Mouse (Mus musculus): ENCODE measurements around the gene Tbck.

DNA sequence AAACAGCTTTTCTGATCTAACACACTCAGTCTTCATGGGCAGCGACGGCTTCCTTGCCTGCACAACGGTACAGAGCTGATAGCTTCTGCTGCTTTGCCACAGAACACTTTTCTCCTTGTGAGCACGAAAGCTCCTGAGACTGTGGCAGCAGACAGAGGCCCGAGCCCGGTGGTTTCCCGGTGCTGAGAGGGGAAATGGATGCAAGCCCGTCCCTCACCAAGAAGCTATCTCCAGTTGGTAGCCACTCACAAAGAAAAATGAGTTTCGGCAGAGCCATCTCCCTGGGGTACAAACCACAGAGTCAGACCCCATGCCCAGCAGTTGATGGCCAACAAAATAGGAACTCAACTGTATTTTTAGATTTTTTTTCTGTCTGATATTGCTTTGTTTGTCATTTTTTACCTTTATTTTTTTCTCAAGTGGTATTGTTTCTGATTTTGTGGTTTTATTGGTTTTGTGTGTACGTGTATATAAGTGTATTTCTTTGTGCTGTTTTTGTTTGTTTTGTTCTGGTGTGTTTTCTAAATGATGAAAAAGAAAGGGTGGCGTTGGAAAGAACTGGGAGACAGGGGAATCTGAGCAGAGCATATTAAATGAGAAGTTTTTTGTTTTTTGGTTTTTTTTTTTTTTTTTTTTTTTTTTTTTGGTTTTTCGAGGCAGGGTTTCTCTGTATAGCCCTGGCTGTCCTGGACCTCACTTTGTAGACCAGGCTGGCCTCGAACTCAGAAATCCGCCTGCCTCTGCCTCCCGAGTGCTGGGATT, 154.9 kb downstream of the Tbck start:
- TF ChIP-seq POLR2A (IDR thresholded peaks at IDR 0.05; ENCODE audit: low read depth, low read length) (no peak), CTCF (conservative IDR thresholded peaks at IDR 0.05; ENCODE audit: insufficient read depth, insufficient read length, low read depth, low read length) (no peak)

All from kidney, adult 2 months (tissue).